Mouse (Mus musculus): ENCODE measurements around the gene Ddn. TPM values are rescaled to one million over a fixed set of nuclear protein-coding genes. Genes with fewer than 3 reads are reported as not detected.
A peak's percentile ranks its signal among the peaks of the same experiment; 100 is the strongest.

Gene Ddn
- polyA plus RNA-seq, 1 experiment from 2014 or later, result 0.54 TPM

- Histone ChIP-seq H3K27me3 (ENCODE audit: low read depth, poor library complexity, severe bottlenecking) (peaks cover 99% of the 10 kb centered on the region), H3K9me3 (replicated peaks) (no peaks in the 10 kb centered on the region), H3K36me3 (no peaks in the 10 kb centered on the region), H3K27ac (replicated peaks) (peak overlapping the region; percentile 82), H3K4me3 (peak overlapping the region; percentile 59), H3K4me1 (peaks cover 71% of the 10 kb centered on the region)
- under 1% methylated on average over 64 of the region's 64 CpGs for WGBS
- DNase-seq (ENCODE audit: low spot score), result peak; percentile 85
Measured at GRCm38 (mm10) chr15:98805324-98806040, 3.8 kb downstream of the Ddn start.

- no peak overlapping the region for H3K27ac ChIP-seq (replicated peaks)
- peaks cover 72% of the 10 kb centered on the region for H3K4me1 ChIP-seq
- WGBS, result under 1% methylated on average over 32 of the region's 32 CpGs
- peak overlapping the region; percentile 32; the same call in 1 of the 2 replicates for H3K4me3 ChIP-seq
- H3K27me3 ChIP-seq (ENCODE audit: low read depth, poor library complexity, severe bottlenecking), result peaks cover 100% of the 10 kb centered on the region
- peak; percentile 87 for DNase-seq (ENCODE audit: low spot score)
- H3K9me3 ChIP-seq (replicated peaks), result no peaks in the 10 kb centered on the region
- no peaks in the 10 kb centered on the region for H3K36me3 ChIP-seq
Measured at GRCm38 (mm10) chr15:98804054-98804453, 5.2 kb downstream of the Ddn start.

GRCm38 (mm10) chr15:98802926-98803325 is 6.4 kb downstream of the Ddn start:
- H3K4me3 ChIP-seq, result 0 out of 2 replicates have a peak overlapping the region, but pooled peaks have one; percentile 32
- no peak for DNase-seq (ENCODE audit: low spot score)
- peaks cover 100% of the 10 kb centered on the region for H3K27me3 ChIP-seq (ENCODE audit: low read depth, poor library complexity, severe bottlenecking)
- 4% methylated on average over 8 of the region's 8 CpGs for WGBS
- H3K36me3 ChIP-seq, result no peaks in the 10 kb centered on the region
- H3K27ac ChIP-seq (replicated peaks), result no peak overlapping the region
- H3K4me1 ChIP-seq, result peaks cover 72% of the 10 kb centered on the region
- H3K9me3 ChIP-seq (replicated peaks), result no peaks in the 10 kb centered on the region

GRCm38 (mm10) chr15:98799396-98799795 is 9.9 kb downstream of the Ddn start:
- H3K4me3 ChIP-seq, result no peak overlapping the region
- no peaks in the 10 kb centered on the region for H3K9me3 ChIP-seq (replicated peaks)
- no peak overlapping the region for H3K27ac ChIP-seq (replicated peaks)
- H3K36me3 ChIP-seq, result no peaks in the 10 kb centered on the region
- WGBS, result 10% methylated on average over 12 of the region's 12 CpGs
- DNase-seq (ENCODE audit: low spot score), result peak; percentile 93
- peaks cover 71% of the 10 kb centered on the region for H3K4me1 ChIP-seq
- peaks cover 100% of the 10 kb centered on the region for H3K27me3 ChIP-seq (ENCODE audit: low read depth, poor library complexity, severe bottlenecking)

- Histone ChIP-seq H3K27ac (replicated peaks) (peak overlapping the region; percentile 76), H3K4me1 (peaks cover 70% of the 10 kb centered on the region), H3K36me3 (no peaks in the 10 kb centered on the region), H3K4me3 (0 out of 2 replicates have a peak overlapping the region, but pooled peaks have one; percentile 39), H3K9me3 (replicated peaks) (no peaks in the 10 kb centered on the region), H3K27me3 (ENCODE audit: low read depth, poor library complexity, severe bottlenecking) (peaks cover 100% of the 10 kb centered on the region)
- DNase-seq (ENCODE audit: low spot score), result no peak
- 43% methylated on average over 3 of the region's 3 CpGs for WGBS
Measured at GRCm38 (mm10) chr15:98798903-98799302, 10.4 kb downstream of the Ddn start.

- H3K27me3 ChIP-seq (ENCODE audit: low read depth, poor library complexity, severe bottlenecking), result peaks cover 100% of the 10 kb centered on the region
- no peaks in the 10 kb centered on the region for H3K9me3 ChIP-seq (replicated peaks)
- H3K4me1 ChIP-seq, result peaks cover 70% of the 10 kb centered on the region
- WGBS, result 1% methylated on average over 28 of the region's 28 CpGs
- H3K36me3 ChIP-seq, result no peaks in the 10 kb centered on the region
- peak overlapping the region; percentile 39 for H3K4me3 ChIP-seq
- peak; percentile 98 for DNase-seq (ENCODE audit: low spot score)
- peak overlapping the region; percentile 76 for H3K27ac ChIP-seq (replicated peaks)
Measured at GRCm38 (mm10) chr15:98797835-98798492, 11.3 kb downstream of the Ddn start.

- Histone ChIP-seq H3K4me1 (peaks cover 78% of the 10 kb centered on the region), H3K27ac (replicated peaks) (peak overlapping the region; percentile 72), H3K36me3 (no peaks in the 10 kb centered on the region), H3K9me3 (replicated peaks) (no peaks in the 10 kb centered on the region), H3K4me3 (peak overlapping the region; percentile 39), H3K27me3 (ENCODE audit: low read depth, poor library complexity, severe bottlenecking) (peaks cover 100% of the 10 kb centered on the region)
- peak; percentile 41 for DNase-seq (ENCODE audit: low spot score)
- 1% methylated on average over 13 of the region's 13 CpGs for WGBS
Measured at GRCm38 (mm10) chr15:98796803-98797595, 12.3 kb downstream of the Ddn start.

- 6% methylated on average over 13 of the region's 13 CpGs for WGBS
- H3K9me3 ChIP-seq (replicated peaks), result no peaks in the 10 kb centered on the region
- H3K4me3 ChIP-seq, result peak overlapping the region; percentile 47
- H3K27ac ChIP-seq (replicated peaks), result peak overlapping the region; percentile 77
- peaks cover 87% of the 10 kb centered on the region for H3K4me1 ChIP-seq
- no peaks in the 10 kb centered on the region for H3K36me3 ChIP-seq
- peaks cover 100% of the 10 kb centered on the region for H3K27me3 ChIP-seq (ENCODE audit: low read depth, poor library complexity, severe bottlenecking)
- peak; percentile 43 for DNase-seq (ENCODE audit: low spot score)
Measured at GRCm38 (mm10) chr15:98793141-98793698, 16.1 kb downstream of the Ddn start.

GRCm38 (mm10) chr15:98792233-98793020 is 16.9 kb downstream of the Ddn start:
- Histone ChIP-seq H3K9me3 (replicated peaks) (no peaks in the 10 kb centered on the region), H3K4me1 (peaks cover 79% of the 10 kb centered on the region), H3K36me3 (no peaks in the 10 kb centered on the region), H3K4me3 (peak overlapping the region; percentile 47), H3K27ac (replicated peaks) (peak overlapping the region; percentile 77), H3K27me3 (ENCODE audit: low read depth, poor library complexity, severe bottlenecking) (peaks cover 100% of the 10 kb centered on the region)
- DNase-seq (ENCODE audit: low spot score), result peak; percentile 31
- 2% methylated on average over 75 of the region's 75 CpGs for WGBS

- Histone ChIP-seq H3K36me3 (no peaks in the 10 kb centered on the region), H3K27me3 (ENCODE audit: low read depth, poor library complexity, severe bottlenecking) (peaks cover 100% of the 10 kb centered on the region), H3K27ac (replicated peaks) (peak overlapping the region; percentile 77), H3K4me1 (peaks cover 73% of the 10 kb centered on the region), H3K9me3 (replicated peaks) (no peaks in the 10 kb centered on the region), H3K4me3 (peak overlapping the region; percentile 47)
- 0% methylated on average over 23 of the region's 23 CpGs for WGBS
- peak; percentile 44 for DNase-seq (ENCODE audit: low spot score)
Measured at GRCm38 (mm10) chr15:98791771-98792170, 17.5 kb downstream of the Ddn start.

- no peaks in the 10 kb centered on the region for H3K9me3 ChIP-seq (replicated peaks)
- peak overlapping the region; percentile 47 for H3K4me3 ChIP-seq
- DNase-seq (ENCODE audit: low spot score), result peak; percentile 54
- WGBS, result under 1% methylated on average over 12 of the region's 12 CpGs
- H3K27me3 ChIP-seq (ENCODE audit: low read depth, poor library complexity, severe bottlenecking), result peaks cover 100% of the 10 kb centered on the region
- no peaks in the 10 kb centered on the region for H3K36me3 ChIP-seq
- H3K27ac ChIP-seq (replicated peaks), result peak overlapping the region; percentile 77
- peaks cover 67% of the 10 kb centered on the region for H3K4me1 ChIP-seq
Measured at GRCm38 (mm10) chr15:98791221-98791620, 18.1 kb downstream of the Ddn start.
